Mouse (Mus musculus) central nervous system, embryonic 14 days (tissue): ENCODE measurements around the gene Ttc29. TPM values are rescaled to one million over a fixed set of nuclear protein-coding genes. Genes with fewer than 3 reads are reported as not detected.

Experiments
- polyA plus RNA-seq: library from polyadenylated mRNA; depleted of rRNA; stranded (reverse); fragments of >200 nt; gene quantifications from 2 replicates; pipeline ENCODE4 v1.2.3, GENCODE M21; 2012; rRNA removed

The Ttc29 gene
- 0.41 and 0.42 TPM in 2 replicates for polyA plus RNA-seq

DNA sequence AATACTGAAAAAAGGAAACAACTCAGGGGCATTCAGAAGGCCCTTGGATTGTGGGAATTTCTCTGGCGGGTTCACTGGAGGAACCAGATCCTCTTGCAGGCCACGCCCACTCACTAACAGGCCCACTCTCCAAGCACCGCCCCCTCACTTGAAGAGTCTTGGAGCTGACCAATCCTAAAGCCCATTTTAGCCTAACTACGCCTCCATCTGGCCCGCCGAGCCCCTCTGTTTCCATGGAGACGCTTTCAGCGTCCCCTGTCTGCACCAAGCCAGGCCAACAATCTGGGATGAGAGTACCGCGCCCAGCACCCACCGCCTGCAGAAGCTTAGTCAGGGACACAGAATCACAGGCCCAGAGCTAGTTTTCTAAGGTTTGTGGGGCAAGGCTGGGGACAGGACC, at the start of gene Ttc29:
Ttc29 (plus strand) TSS at position 224 of the 400 bp plus-strand sequence.

DNA sequence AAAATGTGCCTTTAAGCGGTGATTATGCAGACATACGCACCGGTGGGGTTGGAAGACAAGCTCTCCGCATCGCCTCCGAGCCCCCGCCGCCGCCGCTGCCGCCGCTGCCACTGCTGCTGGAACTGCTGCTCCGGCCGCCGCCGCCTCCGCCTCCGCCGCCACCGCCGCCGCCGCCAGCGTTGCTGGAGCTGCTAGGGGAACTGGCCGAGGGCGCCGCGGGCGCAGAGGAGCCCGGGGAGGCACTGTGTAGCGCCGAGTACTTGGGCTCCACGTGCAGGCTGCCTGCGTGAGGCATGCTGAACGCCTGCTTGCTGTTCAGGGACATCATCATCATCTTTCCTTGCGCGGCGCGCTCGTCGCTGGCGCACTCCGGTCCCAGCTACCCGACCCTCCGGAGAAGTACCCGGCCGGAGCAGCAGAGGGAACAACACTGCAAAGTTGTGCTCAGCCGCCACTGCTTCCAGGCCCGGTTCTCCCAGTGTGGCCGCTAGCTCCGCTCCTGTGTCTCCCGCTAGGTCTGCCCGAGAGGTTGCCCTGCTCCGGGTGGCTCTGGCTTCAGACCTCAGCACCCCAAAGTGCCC, 223.1 kb downstream of the Ttc29 start, which contains the start of gene Pou4f2:
Pou4f2 (minus strand) TSS at position 575 of the 581 bp plus-strand sequence.

Other genes starting within 250 kb of the Ttc29 start
- 7.6 and 10.7 TPM in 2 replicates for gene Pou4f2, start 223.3 kb downstream of the Ttc29 start, polyA plus RNA-seq